Mouse (Mus musculus) ES-Bruce4 (cell line): ENCODE data around the gene Akr1b7.

Experiments used
- CTCF ChIP-seq: IDR thresholded peaks from one replicate; pipeline ENCODE4 v1.8.1; 2011; ENCODE audit warnings: low read depth, low read length
- EP300 ChIP-seq: IDR thresholded peaks from 2 replicates; pipeline ENCODE4 v1.6.1; 2011; ENCODE audit warnings: low read depth, low read length; ENCODE audit not compliant: insufficient read depth

- TF ChIP-seq CTCF (no peak), EP300 (no peak)
These were observed 12.4 kb upstream of the Akr1b7 start for GRCm38 (mm10) chr6:34399606-34400220.
